Mouse (Mus musculus) right cerebral cortex, postnatal 4 days (tissue): ENCODE data around the gene Tomm40l.
A peak's percentile ranks its signal among the peaks of the same experiment; 100 is the strongest.

Source experiments
- DNase-seq: peaks from one replicate; pipeline ENCODE4 v3.0.0-alpha.2; 2022

The Tomm40l gene

DNA sequence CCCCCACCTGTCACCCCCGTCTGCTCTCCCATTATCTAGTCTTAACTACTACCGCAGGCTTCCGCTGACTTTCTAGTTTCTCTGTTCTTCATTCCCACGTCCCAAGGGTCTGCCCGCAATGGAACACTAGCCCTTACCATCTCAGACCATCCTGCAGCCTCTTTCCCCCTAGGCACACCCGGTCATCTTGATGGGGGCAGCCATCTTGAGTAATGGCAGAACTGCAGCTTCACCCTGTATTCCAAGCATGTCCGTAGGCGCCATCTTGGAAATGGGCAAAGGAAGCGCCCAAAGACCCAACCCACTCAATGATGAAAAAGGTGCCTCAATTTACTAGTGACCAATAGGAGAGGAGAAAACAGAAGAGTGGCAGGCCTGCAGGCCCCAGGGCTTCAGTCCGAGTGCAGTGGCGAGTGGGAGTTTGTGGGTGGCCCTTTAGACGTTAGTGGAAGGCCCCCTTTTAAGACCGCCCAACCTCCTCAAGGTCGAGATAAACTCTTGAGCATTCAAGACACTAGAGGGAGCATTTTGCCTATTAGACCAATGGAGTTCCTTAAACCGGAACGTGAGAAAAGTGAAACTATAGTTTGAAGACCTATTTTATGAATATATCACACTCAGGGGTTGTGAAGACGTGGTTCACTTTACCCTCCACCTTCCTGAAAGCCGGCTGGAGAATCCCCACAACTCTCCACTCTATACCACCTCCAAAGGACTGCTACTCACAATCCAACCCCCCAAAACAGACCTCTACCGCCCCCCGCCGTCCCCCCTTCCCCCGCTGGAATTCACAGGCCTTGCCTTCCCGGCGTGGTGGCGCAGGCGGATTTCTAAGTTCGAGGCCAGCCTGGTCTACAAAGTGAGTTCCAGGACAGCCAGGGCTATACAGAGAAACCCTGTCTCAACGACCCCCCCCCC lies at the start of gene Tomm40l:
Gene Tomm40l, minus strand, starts transcription at position 277 of the 918 bp plus-strand sequence.
- DNase-seq = peak; percentile 70

- no peak for DNase-seq
Observed at GRCm38 (mm10) chr1:171272086-171272485, 49.8 kb upstream of the Tomm40l start.

- DNase-seq = no peak
Observed at GRCm38 (mm10) chr1:171271622-171272021, 49.3 kb upstream of the Tomm40l start.

DNA sequence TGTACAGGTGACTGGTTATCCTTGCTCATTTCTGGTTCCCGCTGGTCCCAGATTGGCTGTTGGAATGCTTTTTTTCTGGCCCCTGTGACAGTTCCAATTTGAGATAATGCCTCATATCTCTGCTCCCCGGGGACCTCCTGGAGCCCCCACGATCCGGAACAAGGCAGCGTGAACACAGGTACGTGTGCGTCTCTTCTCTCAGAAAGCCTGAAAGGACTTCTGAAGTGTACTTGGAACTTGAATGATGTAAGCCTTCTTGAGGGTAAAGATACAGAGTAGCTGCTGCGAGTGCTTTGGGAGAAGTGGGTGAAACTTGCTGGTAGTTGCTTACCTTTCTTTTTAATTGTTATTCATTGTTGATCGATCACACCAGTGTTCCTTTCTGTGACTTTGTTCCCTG lies 48.9 kb upstream of the Tomm40l start:
- no peak for DNase-seq

DNA sequence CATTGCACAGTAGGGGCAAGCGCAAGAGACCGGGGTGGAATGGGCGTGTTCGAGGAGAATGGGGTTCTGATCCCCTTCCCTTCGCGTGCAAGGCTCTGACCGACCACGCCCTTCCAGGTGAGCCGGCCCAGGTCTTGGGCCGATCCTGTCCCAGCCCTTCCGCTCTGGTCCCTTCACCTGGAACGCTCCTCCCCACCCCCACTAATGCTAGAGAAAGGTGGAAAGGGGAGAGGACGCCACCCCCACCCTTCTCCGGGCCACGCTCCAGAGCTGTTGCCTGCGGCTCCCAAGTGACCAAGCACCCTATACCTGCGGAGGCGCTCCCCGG lies 48.2 kb upstream of the Tomm40l start:
- DNase-seq = no peak

DNA sequence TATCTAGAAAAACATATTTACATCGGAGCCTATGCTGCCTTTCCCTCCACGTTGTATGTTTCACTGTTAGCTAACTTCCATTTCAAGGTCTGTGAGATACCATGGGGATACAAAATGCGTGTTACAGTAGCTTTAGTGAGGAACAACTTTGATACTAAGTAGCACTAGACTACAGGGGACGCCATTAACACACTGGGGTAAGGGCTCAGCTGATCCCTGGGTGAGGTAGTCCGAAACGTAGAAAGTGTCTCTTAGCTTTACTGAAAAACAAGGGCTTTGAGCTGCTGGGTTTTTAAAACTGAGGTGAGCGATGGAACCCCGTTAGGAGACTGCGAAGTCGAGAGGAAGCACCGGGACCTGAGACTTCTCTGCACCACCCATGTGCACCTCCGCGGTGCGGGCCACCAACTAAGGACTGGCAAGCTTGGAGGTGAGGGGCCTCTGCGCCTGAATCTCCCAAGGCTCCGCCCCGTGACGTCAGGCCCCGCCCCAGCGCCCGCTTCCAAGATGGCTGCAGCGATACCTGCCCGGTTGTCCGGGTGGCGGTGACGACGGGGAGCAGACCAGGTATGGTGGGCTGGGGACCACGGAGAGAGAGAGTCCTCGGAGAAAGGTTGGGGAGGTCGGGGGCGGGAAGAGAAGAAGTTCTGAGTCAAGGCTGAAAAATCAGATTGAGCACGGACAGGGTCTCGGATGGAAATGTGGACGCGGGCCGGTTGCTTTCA lies 47.7 kb upstream of the Tomm40l start, which contains the start of gene B4galt3:
Gene B4galt3, plus strand, starts transcription at position 481 of the 725 bp plus-strand sequence.
- peak; percentile 93 for DNase-seq

DNA sequence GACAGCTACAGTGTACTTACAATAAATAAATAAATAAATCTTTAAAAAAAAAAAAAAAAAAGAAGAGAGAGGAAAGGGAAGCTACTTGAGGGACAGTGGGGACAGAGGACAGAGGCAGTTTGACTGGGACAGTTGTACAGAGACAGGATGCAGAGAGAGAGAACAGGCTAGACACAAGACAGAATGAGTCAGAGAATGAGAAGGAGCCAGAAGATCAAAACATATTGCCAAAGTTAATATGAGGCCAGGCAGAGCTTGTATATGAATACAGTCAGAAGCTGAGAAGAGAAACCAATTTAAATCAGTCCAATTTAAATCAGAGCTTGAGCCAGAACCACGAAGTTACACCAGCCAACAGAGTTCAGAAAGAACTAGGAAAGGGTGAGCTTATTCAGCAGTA lies 46.0 kb upstream of the Tomm40l start:
- no peak for DNase-seq

GRCm38 (mm10) chr1:171265971-171266744 lies 43.8 kb upstream of the Tomm40l start:
- no peak for DNase-seq

GRCm38 (mm10) chr1:171263666-171264461 lies 41.5 kb upstream of the Tomm40l start:
- no peak for DNase-seq

DNA sequence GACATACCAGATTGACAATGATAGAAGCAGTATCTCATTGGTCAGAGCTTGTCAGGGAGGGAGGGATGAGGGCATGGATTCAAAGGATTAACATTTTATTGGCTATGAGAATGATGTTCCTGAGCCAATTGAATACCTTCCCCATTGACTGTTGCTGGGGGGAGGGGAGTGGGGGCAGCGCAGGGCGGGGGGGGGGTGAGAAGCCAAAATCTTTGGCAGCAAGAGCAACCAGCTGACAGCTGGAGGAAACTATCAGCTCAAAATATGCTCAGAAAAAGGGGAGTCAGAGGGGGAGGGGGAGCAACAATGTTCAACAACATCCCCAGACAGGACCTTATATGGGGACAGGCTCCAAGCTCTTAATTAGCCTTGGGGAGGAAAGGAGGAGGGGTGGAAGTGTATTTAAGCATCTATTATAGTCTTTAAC lies 40.9 kb upstream of the Tomm40l start:
- no peak for DNase-seq

- peak; percentile 58 for DNase-seq
Observed at GRCm38 (mm10) chr1:171262594-171263130, 40.3 kb upstream of the Tomm40l start.

GRCm38 (mm10) chr1:171260316-171260715 lies 38.0 kb upstream of the Tomm40l start:
- no peak for DNase-seq

- DNase-seq = no peak
Observed at GRCm38 (mm10) chr1:171258921-171259320, 36.6 kb upstream of the Tomm40l start.

GRCm38 (mm10) chr1:171257781-171258180 lies 35.5 kb upstream of the Tomm40l start:
- DNase-seq = no peak

DNA sequence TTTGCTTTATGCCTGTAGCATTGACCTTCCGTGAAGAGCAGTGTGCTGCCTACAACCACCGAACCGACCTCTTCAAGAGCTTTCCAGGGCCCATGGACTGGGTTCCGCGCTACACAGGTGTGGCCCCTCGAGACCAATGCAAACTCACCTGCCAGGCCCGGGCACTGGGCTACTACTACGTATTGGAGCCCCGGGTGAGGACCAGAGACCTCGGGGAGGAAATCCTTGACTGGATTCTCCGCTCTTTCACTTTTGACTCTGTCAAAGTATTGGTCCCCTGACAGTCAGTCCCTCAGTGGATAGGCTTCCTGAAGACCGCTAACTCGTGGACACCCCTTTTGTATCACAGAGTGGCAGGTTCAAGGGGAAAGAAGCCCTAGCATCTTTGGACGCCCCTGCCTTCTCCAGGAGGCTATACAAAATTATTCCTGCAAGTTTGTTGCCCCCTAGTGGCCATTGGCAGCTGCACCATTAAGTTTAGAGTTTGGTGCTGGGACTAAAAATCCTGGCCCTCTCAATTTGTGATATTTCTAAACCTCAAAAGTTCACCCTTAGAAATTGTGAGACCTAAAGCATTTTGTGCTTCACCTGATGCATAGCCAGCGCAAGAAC lies 34.7 kb upstream of the Tomm40l start:
- DNase-seq = peak; percentile 61

GRCm38 (mm10) chr1:171256095-171256818 lies 33.9 kb upstream of the Tomm40l start:
- DNase-seq = no peak

DNA sequence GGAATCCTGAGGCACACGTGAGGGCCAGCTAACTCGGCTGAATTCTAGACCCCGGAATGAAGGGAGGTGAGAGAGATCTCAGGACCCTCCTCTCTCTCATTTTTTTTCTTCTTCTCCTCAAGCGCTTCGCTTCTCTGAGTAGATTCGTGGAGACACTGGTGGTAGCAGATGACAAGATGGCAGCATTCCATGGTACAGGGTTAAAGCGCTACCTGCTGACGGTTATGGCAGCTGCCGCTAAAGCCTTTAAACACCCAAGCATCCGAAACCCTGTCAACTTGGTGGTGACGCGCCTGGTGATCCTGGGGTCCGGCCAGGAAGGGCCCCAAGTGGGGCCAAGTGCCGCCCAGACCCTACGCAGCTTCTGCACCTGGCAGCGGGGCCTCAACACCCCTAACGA lies 30.1 kb upstream of the Tomm40l start:
- DNase-seq = no peak

DNA sequence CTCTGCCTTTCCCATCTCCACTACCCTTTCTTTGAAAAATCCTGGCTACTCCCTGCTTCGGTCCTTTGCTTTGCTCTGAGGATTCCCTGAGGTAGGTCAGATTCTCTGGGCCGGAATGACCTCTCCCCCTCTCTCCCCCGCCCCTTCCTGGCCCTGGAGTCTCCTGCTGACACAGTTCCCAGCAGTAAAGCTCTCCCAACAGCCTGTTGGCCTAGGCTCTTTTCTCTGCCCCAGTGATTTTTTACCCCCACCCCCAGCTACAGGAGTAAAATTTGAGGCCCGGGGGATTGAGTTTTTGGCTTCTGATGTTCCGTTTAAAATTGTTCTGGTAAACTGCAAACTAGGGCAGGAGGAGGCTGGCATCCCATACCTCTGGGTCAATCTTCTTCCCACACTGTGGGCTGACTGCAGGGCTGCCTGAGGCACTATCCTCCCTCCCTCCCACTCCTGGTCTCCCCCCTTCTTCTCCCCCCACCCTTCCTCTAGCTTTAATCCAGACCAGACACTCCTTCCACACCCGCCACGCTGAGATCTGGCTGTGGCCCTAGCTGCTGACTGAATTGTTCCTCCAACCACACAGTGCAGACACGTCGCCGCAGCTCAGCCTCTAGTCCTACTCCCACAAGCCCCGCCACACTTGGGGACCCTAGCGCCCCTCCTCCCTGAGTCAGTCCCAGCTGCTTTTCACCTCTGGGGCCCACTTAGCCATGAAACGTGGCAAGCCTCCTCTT lies 29.4 kb upstream of the Tomm40l start:
- DNase-seq = no peak

- peak; percentile 33 for DNase-seq
Observed at GRCm38 (mm10) chr1:171250680-171251593, 28.6 kb upstream of the Tomm40l start, which contains the start of gene Ndufs2. Gene Ndufs2, minus strand, starts transcription at chr1:171251388.
